Mouse (Mus musculus): ENCODE results near the gene Sardh.

The Sardh gene

DNA sequence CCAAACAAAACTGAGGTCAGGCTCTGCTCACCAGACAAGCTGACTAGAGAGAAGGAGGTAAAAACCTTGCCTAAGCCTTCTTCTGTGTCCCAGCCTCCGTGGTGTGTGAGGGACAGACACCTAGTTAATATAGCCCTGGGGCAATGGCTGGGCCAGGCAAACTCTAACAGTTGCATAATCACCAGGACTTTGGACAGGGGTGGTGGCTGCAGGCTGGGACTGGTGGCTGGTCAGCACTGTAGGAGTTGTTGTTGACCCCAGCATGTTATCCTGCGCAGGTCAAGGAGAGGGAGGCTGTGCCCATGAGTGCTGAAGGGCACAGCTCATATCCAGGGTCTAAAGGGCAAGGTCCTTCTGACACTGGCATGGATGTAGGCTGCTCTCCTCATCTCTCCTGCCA lies at the start of gene Sardh:
TSS of gene Sardh (minus strand) at position 127 of the 400 bp plus-strand sequence.
- DNase-seq, result no peak

DNA sequence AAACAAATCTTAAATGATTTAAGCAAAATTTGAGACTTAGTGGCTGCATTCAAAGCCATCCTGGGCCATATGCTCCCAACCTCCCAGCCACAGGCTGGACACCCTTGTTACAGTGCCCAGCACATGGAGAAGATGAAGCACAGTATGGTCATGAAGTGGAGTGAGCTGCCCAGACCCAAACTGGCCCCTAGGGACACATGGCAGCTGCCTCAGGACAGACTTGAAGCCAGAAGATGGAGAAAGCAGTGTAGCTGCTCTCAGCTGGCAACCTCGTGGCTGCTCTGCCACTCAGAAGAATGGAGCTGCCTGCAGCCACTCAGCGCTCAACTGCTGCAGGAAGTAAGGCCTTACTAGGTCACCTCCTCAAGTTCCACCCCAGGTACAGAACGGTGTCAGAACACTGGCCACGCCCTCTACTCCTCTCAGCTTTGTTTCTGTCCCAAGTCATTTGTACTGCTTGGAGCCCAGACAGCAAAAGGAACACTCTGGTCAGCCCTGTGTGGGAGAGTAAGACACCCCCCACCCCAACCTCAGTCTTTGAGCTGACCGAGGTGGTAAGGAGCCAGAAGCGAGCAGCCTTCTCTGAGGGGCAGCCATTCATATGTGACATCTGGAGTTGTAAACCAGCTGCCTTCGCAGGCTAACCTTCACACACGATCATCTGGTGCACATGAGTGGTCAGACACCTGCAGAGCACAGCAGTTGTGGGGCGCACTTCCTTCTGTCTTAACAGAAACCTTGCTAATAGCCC lies 48.7 kb upstream of the Sardh start:
- no peak for DNase-seq

DNA sequence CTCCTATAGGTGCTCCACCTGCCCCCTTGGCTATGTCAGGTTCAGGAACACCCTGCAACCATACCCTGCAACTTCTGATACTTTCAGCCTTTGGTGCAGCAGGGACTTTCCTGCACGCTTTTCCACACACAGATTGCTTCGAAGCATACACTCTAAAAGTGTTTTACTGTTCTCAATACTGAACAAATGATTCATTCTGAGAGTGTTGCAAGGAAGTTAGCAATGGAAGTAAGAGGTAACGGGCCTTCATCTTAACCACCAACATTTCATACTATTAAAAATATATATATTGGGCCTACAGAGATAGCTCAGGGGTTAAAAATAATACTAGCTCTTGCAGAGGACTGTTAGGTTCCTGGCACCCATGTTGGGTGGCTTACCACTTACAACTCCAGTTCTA lies 46.6 kb upstream of the Sardh start:
- no peak for DNase-seq

DNA sequence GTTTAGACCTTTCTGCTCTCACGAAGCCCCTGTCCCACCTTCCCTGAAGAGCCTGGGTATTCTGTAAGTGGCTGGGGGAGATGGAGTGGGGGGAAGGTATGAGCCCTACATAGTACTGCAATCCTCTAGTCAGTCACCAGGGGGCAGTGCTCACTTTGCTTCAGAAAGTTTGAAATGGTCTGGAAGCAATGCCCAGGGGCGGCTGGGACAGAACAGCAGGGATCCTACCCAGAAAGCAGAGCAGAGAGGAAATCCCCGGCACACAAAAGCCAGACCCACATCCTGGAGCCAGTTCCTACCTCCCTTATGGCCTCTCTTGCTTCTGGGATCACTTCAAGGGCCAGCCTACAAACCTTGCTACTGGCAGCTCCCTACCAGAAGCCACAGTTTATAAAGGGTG lies 40.9 kb upstream of the Sardh start:
- DNase-seq, result peak; percentile 69

DNA sequence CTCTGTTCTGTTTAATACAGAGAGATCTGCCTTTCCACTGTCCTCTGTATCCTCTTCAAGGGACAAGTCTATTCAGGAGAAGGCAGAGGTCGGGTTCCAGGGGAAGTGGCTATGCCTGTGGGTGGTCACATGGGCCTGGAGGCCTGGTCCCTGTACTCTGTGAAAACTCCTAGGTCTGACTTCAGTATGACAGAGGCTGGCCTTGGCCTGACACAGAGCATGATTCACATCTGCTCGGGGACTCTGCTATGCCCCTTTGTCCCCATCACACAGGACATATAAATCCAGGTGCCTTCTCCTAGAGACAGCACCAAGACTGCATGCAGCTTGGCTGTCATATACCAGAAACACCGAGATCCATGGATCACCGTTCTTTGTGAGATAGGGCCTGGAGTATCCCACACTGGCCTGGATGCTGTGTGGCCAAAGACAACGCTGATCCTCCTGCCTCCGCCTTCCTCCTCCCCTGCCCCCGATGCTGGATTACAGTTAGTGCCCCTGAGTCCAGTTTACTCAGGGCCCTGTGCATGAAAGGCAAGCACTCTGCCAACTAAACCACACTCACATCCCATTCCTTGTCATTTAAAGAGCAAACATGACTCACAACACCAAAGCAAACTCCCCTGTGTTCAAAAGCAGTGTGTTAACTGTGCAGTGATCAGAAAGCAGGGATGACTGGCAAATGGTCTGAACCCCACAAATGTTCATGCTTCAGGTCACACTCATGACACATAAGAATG lies 39.0 kb upstream of the Sardh start:
- no peak for DNase-seq

DNA sequence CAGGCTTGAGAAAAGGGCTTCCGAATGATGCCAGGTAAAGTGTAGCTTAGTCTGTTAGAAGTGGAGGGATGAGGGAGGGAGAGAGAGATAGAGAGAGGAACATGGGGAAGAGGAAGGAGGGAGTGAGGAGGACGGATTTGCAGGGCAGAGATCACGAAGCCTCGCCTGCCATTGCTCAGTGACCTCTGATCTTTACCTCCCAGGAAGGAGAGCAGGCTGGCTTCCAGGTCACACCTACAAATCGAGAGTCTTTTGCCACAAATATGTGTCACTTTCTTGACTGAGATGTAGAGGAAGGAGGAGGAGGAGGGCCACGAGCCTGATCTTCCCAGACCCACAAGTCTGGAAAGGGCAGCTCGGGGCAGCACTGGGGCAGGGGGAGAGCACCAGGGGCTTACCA lies 36.3 kb upstream of the Sardh start:
- DNase-seq, result no peak

DNA sequence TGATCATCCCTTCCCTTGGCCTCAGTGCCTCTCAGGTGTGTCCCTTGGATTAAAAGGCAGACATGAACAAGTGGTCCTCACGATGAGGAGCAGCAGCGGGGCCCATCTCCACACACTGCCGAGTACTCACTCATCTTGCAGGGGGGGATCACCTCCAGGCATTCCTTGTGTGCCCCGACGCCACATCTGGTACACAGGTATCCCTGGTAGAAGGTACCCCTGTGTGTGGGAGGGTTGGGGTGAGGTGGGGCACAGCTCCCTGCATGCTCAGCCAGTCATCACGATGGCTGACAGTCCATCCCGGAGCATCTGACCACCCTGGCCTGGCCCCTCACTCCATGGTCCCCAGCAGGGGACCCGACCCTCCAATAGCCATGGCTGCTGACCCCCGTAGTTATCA lies 33.6 kb upstream of the Sardh start:
- no peak for DNase-seq

DNA sequence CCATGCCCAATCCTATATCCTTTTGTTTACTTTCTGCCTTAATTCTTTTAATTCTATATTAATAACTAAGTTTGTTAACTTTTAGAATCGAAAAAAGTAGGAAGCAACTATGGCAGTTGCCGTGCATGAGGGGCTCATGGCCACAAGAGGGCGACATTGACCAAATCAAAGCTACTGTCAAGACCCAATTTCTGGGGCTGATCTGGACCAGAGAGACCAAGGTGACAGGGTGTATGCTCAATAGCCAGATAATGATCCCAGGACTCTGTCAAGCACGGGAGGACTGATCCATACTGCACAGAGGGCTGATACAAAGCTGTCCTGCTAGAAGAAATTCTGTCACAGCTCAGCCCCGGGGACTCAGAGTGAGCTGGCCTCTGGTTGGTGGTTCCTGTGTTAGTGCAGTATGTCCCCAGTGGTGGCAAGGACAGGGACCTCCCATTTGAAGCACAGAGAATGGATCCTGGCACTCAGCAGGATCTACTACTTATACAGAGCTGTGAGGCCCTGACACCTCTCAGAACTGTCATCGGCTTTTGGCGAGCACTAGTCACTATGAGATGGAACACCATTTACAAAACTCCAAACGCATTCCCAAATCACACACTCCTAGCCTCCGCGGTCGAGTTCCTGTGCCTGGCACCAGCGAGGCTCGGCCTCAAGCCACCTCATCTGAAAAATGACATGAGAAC lies 32.9 kb upstream of the Sardh start:
- peak; percentile 57 for DNase-seq

DNA sequence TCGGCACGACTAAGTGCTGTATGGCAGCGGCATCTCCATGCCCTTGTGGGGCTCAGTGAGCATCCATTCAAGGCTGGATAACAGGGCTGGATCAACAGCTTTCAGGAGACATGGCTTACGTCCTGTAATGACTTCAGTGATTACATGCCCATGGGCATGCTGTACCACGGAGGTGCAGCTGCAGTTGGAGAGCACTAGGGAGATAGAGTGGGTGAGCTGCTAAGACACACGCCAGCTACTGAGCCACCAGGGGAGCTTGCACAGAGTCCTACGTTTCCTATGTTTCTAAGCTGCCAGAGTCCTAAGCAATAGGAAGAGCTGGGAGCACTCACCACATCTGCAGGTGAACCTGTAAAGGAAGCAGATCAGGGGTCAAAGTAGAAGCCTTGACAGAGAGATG lies 30.7 kb upstream of the Sardh start:
- DNase-seq, result no peak

DNA sequence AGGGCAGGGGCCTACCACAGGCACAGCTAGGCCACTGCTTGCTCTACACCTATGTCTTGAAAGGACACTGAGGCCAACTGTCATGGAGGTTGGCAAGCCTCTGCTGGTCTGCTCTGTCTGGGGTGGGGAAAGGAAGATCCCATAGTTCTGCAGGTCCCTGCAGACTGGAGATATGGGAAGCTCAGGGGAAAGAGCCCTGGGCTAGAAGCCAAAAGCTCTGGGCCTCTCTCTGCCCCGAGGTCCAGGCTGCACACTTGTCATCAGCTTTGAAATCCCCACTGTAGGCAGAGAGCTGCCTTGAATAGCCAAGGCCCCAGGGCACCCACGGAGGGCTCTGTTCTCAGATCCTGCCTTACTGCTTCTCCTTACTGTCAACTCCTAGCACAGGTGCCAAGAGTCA lies 20.2 kb upstream of the Sardh start:
- no peak for DNase-seq

DNA sequence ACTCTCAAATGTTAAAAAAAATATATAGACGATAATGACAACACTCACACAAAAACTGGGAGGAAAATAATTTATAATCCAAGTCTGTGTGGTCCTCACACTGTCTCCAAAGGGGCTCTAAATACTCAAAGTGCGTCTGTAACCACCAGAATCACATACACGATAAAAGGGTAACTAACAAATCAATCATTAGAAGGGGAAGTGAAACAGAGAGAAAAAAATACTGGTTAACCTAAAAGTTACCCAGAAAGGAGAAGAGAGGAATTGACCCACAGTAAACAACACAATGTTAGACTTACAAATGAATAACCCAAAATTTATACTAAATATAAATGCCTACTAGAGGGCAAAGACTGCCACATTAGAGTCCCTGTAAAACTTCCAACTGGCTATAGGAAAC lies 17.7 kb upstream of the Sardh start:
- DNase-seq, result no peak

DNA sequence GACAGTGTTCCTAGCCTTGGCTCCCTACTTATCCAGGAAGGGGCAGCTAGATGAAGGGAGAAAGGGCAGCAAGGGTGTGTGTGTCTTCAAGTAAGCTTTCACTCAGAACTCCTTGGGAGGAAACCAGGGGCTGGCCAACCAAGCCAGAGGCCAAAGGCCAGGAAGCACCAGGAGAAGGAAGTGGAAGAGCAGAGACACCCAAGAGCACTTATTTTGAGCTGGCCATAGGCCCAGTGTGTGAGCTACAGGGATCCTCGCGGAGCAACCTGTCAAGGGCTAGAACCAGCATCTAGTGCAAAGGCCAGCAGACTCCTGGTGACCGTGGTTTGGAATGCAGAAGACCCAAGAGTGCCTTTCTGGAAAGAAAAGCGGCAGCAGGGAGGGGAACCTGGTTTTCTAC lies 14.8 kb upstream of the Sardh start:
- no peak for DNase-seq

DNA sequence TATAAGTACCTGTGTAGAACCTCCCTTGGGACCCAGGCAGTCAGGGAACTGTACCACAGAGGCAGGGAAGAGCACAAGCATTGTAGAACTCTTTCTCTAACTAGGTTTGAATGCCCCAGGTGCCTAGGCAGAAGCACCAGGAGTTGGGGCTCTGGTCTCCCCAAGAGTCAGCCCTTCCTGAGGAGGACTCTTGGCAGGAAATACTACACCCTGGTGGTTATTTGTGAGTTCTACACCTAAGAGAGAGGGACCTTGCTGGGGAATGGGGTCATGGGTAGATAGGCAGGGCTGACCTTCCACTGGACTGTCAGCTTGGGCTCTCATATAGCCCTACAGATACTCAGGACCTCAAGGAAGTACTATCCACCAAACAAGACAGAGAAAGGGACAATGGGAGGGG lies 3.3 kb upstream of the Sardh start:
- DNase-seq, result no peak

DNA sequence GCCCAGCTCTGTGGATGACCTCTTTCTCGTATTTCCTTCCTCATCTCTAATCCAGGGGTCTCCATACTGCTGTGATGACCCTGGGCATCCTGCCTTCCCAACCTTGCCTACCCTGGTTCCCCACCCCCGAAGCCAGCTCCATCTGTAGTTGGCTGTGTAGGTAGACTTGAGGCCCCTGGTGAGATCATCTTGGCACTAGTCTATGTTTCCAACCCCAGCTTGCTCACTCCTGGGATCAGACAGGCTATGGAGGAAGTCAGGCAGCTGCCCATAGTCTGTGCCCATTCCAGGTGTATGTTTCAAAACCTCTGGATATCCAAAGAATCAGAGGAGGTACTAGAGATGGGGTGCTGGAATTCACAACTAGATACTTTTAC lies 662 bp downstream of the Sardh start:
- DNase-seq, result no peak

DNA sequence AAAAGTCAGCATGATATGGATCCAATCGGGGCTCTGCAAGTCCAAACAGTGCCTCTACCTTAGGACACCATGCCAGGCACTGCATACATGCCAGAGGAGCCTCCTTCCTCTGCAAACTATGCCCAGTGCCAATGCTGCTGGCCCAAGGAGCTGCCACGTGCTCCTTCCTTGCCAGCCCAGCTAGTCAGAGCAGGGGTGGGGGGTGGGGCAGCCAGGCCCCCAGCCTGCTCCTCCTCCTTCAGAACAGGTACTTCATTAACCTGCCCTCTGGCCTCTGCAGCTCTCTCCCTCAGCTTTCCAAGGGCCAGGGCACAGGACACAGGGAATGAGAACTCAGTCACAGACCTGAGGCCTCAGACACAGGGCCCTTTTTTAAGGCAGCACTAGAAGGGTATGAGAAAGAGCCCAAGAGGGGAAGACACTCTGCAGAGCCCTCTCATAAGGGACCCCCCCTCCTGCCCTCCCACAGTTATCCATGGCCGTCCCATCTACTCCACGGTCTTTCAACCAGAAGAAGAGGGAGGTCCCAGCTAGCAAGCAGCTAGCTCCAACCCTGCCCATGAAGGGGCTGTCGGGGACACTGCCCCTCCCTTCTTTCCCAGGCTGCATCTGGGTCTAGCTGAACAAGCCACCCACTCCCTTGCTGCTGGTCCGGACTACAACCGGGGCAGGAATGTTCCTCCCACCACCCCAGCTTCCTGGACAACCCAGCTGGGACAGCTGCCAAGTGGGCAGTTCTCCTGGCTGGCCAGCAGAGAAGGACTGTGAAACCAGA lies 1.2 kb downstream of the Sardh start:
- peak; percentile 76 for DNase-seq

DNA sequence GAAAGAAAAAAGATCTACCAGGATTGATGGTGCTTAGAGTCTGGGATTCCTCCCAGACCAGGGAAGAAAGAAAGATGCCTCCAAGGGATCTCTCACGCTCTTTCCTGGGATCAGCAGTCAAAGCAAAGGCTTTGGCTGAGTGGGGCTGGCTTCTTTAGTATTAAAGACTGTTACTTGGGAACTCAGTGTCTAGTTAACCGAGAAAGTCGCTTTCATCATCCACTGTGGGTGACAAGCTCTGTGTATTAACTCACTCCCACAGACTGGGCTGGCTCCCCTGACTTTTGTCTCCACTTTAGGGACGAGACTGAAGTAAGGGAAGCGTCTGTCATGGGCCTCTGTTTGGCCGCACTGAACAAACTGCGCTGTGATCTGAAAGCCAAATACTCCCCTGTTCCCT lies 2.2 kb downstream of the Sardh start:
- DNase-seq, result no peak

DNA sequence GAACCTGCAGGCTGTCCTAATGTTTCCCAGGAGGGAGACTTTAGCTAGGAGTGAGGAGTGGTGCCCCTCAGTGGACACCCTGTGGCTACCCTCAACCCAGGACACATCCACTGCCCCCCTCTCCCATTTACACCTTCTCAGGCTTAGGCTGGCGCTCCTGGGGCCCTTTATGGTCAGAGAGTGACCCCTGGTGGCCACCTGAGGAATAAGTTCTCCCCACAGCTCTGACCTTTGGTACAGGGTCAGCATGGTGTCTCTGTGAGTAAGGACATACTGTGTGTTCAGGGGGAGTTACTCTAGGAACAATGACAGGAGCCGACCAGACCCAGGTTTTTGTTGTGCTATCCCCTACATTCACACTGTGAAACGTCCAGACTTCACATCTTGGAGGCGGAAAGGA lies 10.8 kb downstream of the Sardh start:
- peak; percentile 39 for DNase-seq

DNA sequence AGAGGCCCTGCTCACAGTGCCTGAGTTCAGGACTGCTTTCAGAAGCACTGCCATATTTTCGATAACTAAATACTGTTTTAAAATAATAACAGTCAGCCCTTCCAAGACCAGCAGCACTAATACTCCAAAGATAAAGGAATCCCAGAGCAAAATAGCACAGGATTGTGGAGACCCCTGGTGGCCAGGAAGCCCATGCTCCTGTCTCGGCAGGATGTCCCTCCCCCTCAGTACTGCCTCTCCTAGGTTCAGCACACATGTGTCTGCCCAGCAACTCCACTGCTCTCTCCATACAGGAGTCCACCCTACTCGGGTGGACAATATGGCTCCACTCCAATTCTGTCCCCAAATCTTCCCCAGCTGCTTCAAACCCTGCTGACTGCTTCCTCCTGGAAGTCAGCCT lies 12.4 kb downstream of the Sardh start:
- DNase-seq, result peak; percentile 75

DNA sequence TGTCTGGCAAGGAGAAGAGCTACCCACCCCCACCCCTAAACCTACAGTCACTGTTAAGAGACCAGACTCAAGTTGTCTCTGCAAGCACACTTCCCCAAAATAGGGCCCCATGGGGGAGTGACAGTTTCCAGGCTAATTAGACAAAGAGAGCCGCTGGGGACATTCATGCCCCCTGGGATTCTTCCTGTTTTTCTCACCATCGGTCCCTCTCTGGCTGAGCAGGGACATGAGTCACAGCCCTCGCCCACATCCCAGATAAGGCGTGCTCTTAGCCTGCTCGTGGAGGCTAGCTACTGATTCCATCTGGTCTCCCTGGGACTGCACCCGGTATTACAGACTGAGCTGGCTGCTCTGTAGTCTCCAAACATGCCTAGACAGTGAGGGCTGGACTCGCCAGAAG lies 15.8 kb downstream of the Sardh start:
- peak; percentile 87 for DNase-seq

DNA sequence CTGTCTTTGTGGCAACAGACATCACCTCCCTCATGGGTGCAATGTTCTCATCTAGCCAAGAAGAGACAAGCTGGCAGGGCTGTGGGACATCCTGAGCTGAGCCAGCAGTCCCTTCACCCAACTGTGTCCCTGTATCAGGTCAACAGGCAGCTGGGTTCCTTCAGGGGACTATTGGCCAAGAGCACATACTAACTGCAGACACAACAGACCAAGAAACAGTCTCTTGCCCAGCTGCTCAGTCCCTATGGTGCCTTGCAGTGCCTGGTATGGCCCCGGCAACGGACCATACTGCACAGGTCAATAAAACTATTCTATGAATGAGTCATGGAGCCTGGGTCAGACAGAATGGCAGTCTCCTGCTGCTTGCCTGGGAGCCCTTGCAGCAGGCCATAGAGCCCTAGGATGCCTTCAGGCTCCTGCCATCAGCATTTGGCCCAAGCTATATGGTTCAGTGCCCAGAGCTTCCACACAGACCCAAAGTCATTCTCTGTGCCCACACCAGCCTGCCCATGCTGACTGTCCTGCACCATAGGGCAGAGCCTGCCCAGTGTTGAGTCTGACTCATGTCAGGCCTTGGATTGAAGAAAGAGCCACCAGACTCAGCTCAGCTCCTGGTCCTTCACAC lies 18.5 kb downstream of the Sardh start:
- no peak for DNase-seq

DNA sequence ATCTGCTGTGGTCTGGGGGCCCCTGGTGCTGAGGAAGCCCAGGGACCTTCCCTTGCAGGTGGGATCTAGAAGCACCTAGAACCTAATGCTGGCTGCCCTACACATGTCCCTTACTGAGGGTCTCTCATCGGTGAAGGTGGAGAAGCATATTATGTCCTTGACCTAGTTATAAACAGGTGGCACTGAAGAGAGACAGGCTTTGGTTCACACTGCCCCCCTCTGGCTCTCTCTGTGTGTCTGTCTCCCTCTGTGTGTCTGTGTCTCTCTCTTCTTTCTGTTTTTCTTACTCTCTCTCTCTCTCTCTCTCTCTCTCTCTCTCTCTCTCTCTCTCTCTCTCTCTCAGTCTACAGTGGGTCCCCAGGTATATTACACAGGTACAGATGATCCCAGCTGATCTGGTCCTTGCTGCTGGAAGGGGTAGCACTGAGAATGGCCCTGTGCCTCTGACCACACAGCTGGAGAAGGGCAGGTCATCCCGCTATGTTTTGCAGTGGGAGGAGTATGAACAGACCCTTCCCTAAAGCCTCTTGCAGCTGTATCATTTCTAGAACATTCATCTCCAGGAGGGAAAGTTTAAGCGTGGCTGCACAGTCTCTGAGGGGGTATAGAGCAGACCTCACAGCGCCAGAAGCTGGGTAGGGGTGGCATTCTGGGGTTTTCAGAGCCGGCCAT lies 19.2 kb downstream of the Sardh start:
- no peak for DNase-seq

DNA sequence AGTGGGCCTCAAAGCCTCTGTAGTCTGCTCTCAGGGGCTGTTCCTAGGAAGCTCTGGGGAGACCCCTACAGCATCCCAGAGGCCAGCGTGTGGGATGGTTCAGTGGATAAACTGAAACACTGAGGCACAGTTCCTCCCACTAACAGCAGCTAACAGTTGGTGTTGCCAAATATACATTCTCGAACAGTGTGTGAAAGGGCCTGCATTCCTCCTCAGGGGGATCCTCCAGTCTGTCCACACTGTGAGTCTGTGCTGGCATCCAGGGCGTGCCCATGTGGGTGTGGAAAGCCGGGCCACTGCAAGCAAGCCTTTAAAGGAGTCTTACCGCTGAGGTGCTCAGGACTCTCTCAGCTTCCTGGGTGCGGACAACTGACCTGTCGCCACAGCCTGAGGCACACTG lies 21.6 kb downstream of the Sardh start:
- peak; percentile 76 for DNase-seq
